Mouse (Mus musculus): ENCODE data around the gene Fam107a. TPM values are rescaled to one million over a fixed set of nuclear protein-coding genes. Genes with fewer than 3 reads are reported as not detected.
"Not testable (repeated sequence)": the region's sequence is repeated elsewhere in the genome, so short reads cannot be mapped to it uniquely, and the experiment has no call there.

The Fam107a gene
- polyA plus RNA-seq, 1 experiment from 2014 or later = 1.6 TPM

DNA sequence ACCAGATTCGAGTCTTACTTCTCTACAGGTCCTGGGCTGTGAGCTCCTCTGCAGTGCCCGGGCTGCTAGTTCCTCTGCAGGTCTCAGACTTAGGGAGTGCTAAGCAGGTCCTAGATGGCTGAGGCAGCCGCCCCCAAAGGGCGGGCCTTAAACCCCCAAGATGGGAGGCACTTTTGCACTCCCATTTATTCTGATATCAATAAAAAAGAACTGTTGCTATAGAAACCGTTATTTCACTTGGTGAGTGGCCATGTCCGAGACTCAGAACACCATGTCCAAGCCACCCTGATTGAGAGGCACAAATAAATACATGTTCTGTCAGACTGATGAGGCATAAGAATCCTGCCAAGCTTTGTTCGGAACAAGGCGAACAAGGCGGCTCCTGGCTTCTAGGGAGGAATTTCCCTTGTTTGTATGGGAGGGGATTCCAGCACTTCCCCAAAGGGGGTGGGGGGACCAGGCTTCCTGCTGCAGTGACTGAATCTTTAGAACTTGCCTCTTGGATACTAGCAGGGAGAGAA is 8.1 kb downstream of the Fam107a start:
- 25% methylated on average over 9 of the region's 9 CpGs for WGBS
- Histone ChIP-seq H3K4me3 (no peak overlapping the region), H3K9me3 (no peaks in the 10 kb centered on the region), H3K36me3 (replicated peaks) (no peaks in the 10 kb centered on the region), H3K4me1 (peaks cover 34% of the 10 kb centered on the region), H3K27me3 (replicated peaks; ENCODE audit: low read depth, poor library complexity, severe bottlenecking) (peaks cover 31% of the 10 kb centered on the region), H3K27ac (replicated peaks) (no peak overlapping the region)
- no peak for DNase-seq (ENCODE audit: low spot score)

- Histone ChIP-seq H3K27me3 (replicated peaks; ENCODE audit: low read depth, poor library complexity, severe bottlenecking) (peaks cover 29% of the 10 kb centered on the region; the same call in 1 of the 2 replicates), H3K9me3 (no peaks in the 10 kb centered on the region), H3K4me3 (no peak overlapping the region), H3K36me3 (replicated peaks) (no peaks in the 10 kb centered on the region), H3K4me1 (peaks cover 29% of the 10 kb centered on the region), H3K27ac (replicated peaks) (no peak overlapping the region)
- 75% methylated on average over 3 of the region's 3 CpGs for WGBS
- no peak for DNase-seq (ENCODE audit: low spot score)
Measured at GRCm38 (mm10) chr14:8308650-8309049, 9.2 kb downstream of the Fam107a start.

GRCm38 (mm10) chr14:8306884-8307283 is 10.9 kb downstream of the Fam107a start:
- Histone ChIP-seq H3K27me3 (replicated peaks; ENCODE audit: low read depth, poor library complexity, severe bottlenecking) (peaks cover 23% of the 10 kb centered on the region; the same call in 1 of the 2 replicates), H3K4me1 (peaks cover 38% of the 10 kb centered on the region), H3K36me3 (replicated peaks) (no peaks in the 10 kb centered on the region), H3K27ac (replicated peaks) (no peak overlapping the region), H3K4me3 (no peak overlapping the region), H3K9me3 (no peaks in the 10 kb centered on the region)
- 78% methylated on average over 6 of the region's 6 CpGs for WGBS
- DNase-seq (ENCODE audit: low spot score) = no peak

DNA sequence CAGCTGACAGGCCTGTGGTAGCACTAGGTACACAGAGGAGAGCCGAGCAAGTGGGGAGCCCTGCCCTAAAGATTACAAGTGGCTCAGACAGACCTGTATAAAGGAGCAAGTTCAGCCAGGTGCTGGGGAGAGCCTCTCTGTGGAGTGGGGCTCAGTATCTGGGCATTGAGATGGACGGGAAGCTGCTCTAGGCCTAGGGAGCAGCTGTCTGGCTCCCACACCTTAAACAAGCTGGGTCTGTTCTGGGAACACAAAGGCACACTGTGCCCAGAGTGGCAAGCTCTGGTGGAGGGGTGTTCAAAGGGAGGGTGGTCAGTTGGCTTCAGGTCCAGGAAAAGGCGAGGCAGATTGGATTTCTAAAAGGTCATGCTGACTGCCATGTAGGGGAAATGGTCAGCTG is 12.8 kb downstream of the Fam107a start:
- no peak overlapping the region for H3K4me3 ChIP-seq
- no peak for DNase-seq (ENCODE audit: low spot score)
- peak overlapping the region; percentile 32; the same call in 1 of the 2 replicates for H3K27ac ChIP-seq (replicated peaks)
- peaks cover 34% of the 10 kb centered on the region for H3K4me1 ChIP-seq
- peaks cover 12% of the 10 kb centered on the region; the same call in 1 of the 2 replicates for H3K27me3 ChIP-seq (replicated peaks; ENCODE audit: low read depth, poor library complexity, severe bottlenecking)
- no peaks in the 10 kb centered on the region for H3K36me3 ChIP-seq (replicated peaks)
- 36% methylated on average over 3 of the region's 3 CpGs for WGBS
- no peaks in the 10 kb centered on the region for H3K9me3 ChIP-seq

DNA sequence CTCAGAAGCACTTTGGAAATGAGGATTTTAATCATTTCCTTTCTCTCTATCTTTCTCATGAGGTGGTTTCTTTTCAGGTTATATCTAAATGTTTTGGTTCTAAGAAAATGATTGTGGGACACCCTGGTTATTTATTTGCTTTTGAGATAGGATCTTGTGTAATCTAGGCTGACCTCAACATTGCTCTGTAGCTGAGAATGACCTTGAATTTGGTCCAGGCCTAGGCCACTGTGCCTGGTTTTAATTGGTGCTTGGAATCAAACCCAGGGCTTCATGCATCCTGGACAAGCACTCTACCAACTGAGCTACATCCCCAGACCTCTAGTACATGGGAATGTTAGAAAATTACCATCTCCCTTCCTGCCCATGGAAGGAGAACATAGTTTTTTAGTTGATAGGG is 13.7 kb downstream of the Fam107a start:
- Histone ChIP-seq H3K4me3 (no peak overlapping the region), H3K4me1 (peaks cover 29% of the 10 kb centered on the region), H3K36me3 (replicated peaks) (no peaks in the 10 kb centered on the region), H3K27me3 (replicated peaks; ENCODE audit: low read depth, poor library complexity, severe bottlenecking) (peaks cover 12% of the 10 kb centered on the region), H3K27ac (replicated peaks) (no peak overlapping the region), H3K9me3 (no peaks in the 10 kb centered on the region)
- DNase-seq (ENCODE audit: low spot score) = no peak

DNA sequence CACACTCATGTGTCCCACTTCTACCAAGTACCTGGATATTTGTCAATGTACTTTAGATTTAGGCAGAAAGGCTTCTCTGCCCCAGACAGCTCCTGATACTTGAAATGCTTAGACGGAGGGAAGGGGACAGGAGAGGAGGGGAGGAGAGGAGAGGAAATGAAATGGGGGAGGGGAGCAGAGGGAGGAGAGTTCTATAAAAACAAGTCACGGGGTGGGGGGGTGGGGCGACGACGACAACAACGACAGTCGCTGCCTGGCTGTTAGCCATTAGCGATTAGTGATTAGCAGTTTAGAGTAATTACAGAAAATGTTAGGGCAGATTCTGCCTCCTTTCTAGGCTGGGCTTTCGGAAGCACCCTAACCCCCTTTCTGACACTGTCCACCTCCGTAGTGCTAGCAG is 15.1 kb downstream of the Fam107a start:
- peaks cover 29% of the 10 kb centered on the region for H3K4me1 ChIP-seq
- WGBS = 10% methylated on average over 10 of the region's 10 CpGs
- H3K9me3 ChIP-seq = no peaks in the 10 kb centered on the region
- H3K4me3 ChIP-seq = no peak overlapping the region
- H3K27me3 ChIP-seq (replicated peaks; ENCODE audit: low read depth, poor library complexity, severe bottlenecking) = peaks cover 15% of the 10 kb centered on the region
- DNase-seq (ENCODE audit: low spot score) = no peak
- H3K27ac ChIP-seq (replicated peaks) = no peak overlapping the region
- H3K36me3 ChIP-seq (replicated peaks) = no peaks in the 10 kb centered on the region

GRCm38 (mm10) chr14:8300281-8300680 is 17.5 kb downstream of the Fam107a start:
- Histone ChIP-seq H3K36me3 (replicated peaks) (no peaks in the 10 kb centered on the region), H3K27me3 (replicated peaks; ENCODE audit: low read depth, poor library complexity, severe bottlenecking) (peaks cover 15% of the 10 kb centered on the region), H3K4me3 (no peak overlapping the region), H3K9me3 (no peaks in the 10 kb centered on the region), H3K27ac (replicated peaks) (no peak overlapping the region), H3K4me1 (peaks cover 19% of the 10 kb centered on the region)
- WGBS = 24% methylated on average over 8 of the region's 8 CpGs
- peak; percentile 75 for DNase-seq (ENCODE audit: low spot score)

DNA sequence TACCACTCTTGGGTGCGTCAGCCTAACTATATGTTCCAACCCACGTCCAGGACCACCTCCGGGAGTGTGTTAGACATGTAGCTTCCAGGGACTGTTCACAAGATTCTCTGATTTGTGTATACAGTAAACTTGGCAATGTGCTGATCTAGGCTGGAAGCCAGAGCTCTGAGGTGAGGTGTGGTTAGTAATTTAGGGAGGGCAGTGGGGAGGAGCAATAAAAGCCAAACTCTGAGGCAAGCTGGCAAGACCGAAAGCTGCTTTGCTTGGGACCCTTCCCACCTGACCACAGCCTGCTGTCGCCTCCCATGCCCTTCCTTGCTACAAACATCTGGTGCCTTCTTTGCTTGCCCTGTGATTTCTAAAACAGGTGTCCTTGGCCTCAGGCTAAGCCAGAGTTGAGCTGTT is 19.9 kb downstream of the Fam107a start:
- 82% methylated on average over 5 of the region's 5 CpGs for WGBS
- no peak for DNase-seq (ENCODE audit: low spot score)
- Histone ChIP-seq H3K4me1 (peaks cover 11% of the 10 kb centered on the region), H3K4me3 (no peak overlapping the region), H3K9me3 (no peaks in the 10 kb centered on the region), H3K27me3 (replicated peaks; ENCODE audit: low read depth, poor library complexity, severe bottlenecking) (peaks cover 15% of the 10 kb centered on the region), H3K27ac (replicated peaks) (no peak overlapping the region), H3K36me3 (replicated peaks) (no peaks in the 10 kb centered on the region)

GRCm38 (mm10) chr14:8294257-8294656 is 23.6 kb downstream of the Fam107a start:
- Histone ChIP-seq H3K27ac (replicated peaks) (no peak overlapping the region), H3K4me1 (no peaks in the 10 kb centered on the region), H3K36me3 (replicated peaks) (no peaks in the 10 kb centered on the region), H3K4me3 (no peak overlapping the region), H3K27me3 (replicated peaks; ENCODE audit: low read depth, poor library complexity, severe bottlenecking) (peaks cover 11% of the 10 kb centered on the region), H3K9me3 (peaks cover 12% of the 10 kb centered on the region)
- 95% methylated on average over 1 of the region's 1 CpGs for WGBS
- DNase-seq (ENCODE audit: low spot score) = no peak

- 86% methylated on average over 5 of the region's 5 CpGs for WGBS
- not testable (repeated sequence) for H3K4me1 ChIP-seq; H3K4me3 ChIP-seq; DNase-seq (ENCODE audit: low spot score); H3K9me3 ChIP-seq; H3K36me3 ChIP-seq (replicated peaks); H3K27me3 ChIP-seq (replicated peaks; ENCODE audit: low read depth, poor library complexity, severe bottlenecking); H3K27ac ChIP-seq (replicated peaks)
Measured at GRCm38 (mm10) chr14:8286595-8286994, 31.2 kb downstream of the Fam107a start.

DNA sequence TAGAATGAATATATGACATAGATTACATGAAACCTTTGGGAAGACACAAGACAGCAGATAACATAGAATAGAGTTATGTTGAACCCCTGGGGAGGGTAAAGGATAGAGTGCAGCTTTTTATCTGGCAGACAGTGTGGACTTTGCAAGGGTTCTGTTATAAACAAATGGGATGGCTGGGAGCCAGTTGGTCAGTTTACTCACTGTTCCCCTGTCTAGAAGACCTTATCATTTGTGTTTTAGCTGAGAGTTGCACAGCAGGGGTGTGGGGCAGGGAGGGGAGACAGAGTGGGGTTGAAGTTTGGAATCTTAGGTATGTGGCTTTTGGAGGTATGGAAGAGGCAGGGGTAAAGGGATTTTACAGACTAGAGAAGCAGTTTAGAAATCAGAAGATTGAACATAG is 34.0 kb downstream of the Fam107a start:
- Histone ChIP-seq H3K4me3 (no peak overlapping the region), H3K27ac (replicated peaks) (no peak overlapping the region), H3K36me3 (replicated peaks) (no peaks in the 10 kb centered on the region), H3K27me3 (replicated peaks; ENCODE audit: low read depth, poor library complexity, severe bottlenecking) (no peaks in the 10 kb centered on the region), H3K4me1 (peaks cover 6% of the 10 kb centered on the region; the same call in 1 of the 2 replicates), H3K9me3 (peaks cover 3% of the 10 kb centered on the region; the same call in 1 of the 2 replicates)
- DNase-seq (ENCODE audit: low spot score) = no peak

DNA sequence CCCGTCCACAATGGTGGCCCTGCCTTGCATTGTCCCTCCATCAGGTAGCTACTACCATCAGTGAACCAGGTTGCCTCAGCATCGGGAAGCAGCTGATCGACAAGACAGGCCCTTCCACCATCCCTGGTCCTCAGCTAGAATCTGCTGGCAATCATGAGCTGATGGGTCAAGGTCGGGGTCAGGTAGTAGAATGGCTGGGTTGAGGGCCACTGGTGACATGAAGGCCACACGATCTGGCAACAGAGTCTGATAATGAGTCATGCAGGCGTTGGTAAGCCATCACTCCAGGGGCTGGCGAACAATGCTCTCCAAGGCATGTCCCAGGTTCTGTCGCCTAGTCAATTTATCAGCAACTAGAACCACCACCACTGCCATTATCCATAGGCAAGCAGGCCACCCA is 46.5 kb downstream of the Fam107a start:
- H3K9me3 ChIP-seq; H3K4me3 ChIP-seq; H3K4me1 ChIP-seq; H3K27ac ChIP-seq (replicated peaks); DNase-seq (ENCODE audit: low spot score); H3K36me3 ChIP-seq (replicated peaks); H3K27me3 ChIP-seq (replicated peaks; ENCODE audit: low read depth, poor library complexity, severe bottlenecking): not testable (repeated sequence)
- WGBS = 84% methylated on average over 8 of the region's 8 CpGs

- no peak for DNase-seq (ENCODE audit: low spot score)
- Histone ChIP-seq H3K4me1 (no peaks in the 10 kb centered on the region), H3K27ac (replicated peaks) (no peak overlapping the region), H3K27me3 (replicated peaks; ENCODE audit: low read depth, poor library complexity, severe bottlenecking) (no peaks in the 10 kb centered on the region), H3K36me3 (replicated peaks) (no peaks in the 10 kb centered on the region), H3K9me3 (no peaks in the 10 kb centered on the region), H3K4me3 (no peak overlapping the region)
- 92% methylated on average over 1 of the region's 1 CpGs for WGBS
Measured at GRCm38 (mm10) chr14:8264378-8264777, 53.4 kb downstream of the Fam107a start.
